Mouse (Mus musculus) olfactory bulb, adult 2 months (tissue): ENCODE results near the gene Lrrc8d. TPM values are rescaled to one million over a fixed set of nuclear protein-coding genes. Genes with fewer than 3 reads are reported as not detected.

ENCODE experiments used
- H3K27ac ChIP-seq: fragments of 200-500 bp; 2 replicates; pipeline ENCODE4 v1.5.1; 2012; ENCODE audit warnings: low read depth, low read length; ENCODE audit not compliant: insufficient read depth
- H3K4me1 ChIP-seq: fragments of 200-500 bp; 2 replicates; pipeline ENCODE4 v1.6.1; 2012; ENCODE audit warnings: low read length; ENCODE audit not compliant: control insufficient read depth, insufficient read depth
- H3K4me3 ChIP-seq: fragments of 200-500 bp; 2 replicates; pipeline ENCODE4 v1.5.1; 2012; ENCODE audit warnings: mild to moderate bottlenecking, low read depth, low read length, moderate library complexity; ENCODE audit not compliant: insufficient read depth
- CTCF ChIP-seq: fragments of 200-500 bp; IDR thresholded peaks from 2 replicates; pipeline ENCODE4 v1.5.1; 2012; ENCODE audit warnings: low read depth, mild to moderate bottlenecking, low read length, moderate library complexity; ENCODE audit not compliant: insufficient read depth
- POLR2A ChIP-seq: fragments of 200-500 bp; IDR thresholded peaks from 2 replicates; pipeline ENCODE4 v1.6.1; 2012; ENCODE audit warnings: mild to moderate bottlenecking, low read depth, low read length, moderate library complexity; ENCODE audit not compliant: insufficient read depth
- WGBS: fragments of 180-500 bp; shearing (Covaris S2); methylation state at CpG from one replicate; pipeline ENCODE4 v1.1.7; 2018; 5-methylcytosine and 5-hydroxymethylcytosine counted together
- polyA plus RNA-seq: library from polyadenylated mRNA; stranded (reverse); fragments of >200 nt; gene quantifications from 2 replicates; pipeline ENCODE4 v1.2.4, GENCODE M21; 2012; ENCODE audit warnings: low replicate concordance; ENCODE audit not compliant: missing spikeins, insufficient read depth, insufficient read length

The Lrrc8d gene
- polyA plus RNA-seq: not detected in 2 replicates

DNA sequence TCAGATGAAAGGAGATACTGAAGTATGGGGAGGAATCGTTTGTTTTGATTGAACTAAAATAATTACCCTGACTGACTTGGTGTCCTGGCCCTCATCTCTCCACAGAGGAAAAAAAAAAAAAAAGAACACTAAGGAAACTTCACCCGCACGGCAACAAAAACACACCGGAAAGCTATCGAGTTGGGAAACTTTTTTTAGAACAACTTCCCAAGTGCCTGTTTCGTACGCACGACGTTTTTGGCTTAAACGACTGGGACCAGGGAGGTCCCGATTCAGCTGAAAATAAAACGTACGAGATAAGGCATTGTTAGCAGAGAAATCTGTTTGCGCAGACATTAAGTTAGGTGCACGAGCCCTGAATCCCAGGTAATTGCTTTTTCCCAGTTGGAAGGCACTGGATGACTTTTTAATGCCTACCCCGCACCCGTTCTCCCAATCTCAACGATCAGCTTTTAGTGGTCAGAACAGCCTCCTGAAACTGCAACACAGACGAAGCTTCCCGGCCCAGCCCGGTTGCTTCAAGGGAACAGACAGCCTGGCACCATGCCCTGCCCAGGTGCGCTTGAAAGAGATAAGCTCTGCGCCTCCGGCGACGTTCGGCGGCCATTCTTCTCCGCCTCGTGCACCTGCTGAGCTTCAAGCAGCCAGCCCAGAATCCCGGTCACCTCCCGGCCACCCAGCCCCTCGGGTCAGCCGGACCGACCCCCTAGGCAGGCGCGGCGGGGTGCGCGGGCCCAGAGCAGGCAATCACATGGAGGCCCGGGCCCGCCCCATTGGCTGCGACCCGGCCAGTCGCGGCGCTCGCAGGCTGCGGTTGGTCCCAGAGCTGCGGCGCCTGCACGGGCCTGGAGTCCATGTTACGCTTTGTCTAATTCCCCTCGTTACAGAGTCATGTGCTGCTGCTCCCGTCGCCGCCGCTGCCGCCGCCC, at the start of gene Lrrc8d:
Lrrc8d (plus strand) TSS at position 829 of the 929 bp plus-strand sequence.
- peak; percentile 56; the same call in 1 of the 2 replicates for TF ChIP-seq POLR2A
- TF ChIP-seq CTCF: no peak
- WGBS: 2% methylated on average over 60 of the region's 60 CpGs
- Histone ChIP-seq H3K4me1 (peaks cover 14% of the 10 kb centered on the region), H3K4me3 (peak within 1 kb of the TSS; percentile 98), H3K27ac (peak within 1 kb of the TSS; percentile 88)

DNA sequence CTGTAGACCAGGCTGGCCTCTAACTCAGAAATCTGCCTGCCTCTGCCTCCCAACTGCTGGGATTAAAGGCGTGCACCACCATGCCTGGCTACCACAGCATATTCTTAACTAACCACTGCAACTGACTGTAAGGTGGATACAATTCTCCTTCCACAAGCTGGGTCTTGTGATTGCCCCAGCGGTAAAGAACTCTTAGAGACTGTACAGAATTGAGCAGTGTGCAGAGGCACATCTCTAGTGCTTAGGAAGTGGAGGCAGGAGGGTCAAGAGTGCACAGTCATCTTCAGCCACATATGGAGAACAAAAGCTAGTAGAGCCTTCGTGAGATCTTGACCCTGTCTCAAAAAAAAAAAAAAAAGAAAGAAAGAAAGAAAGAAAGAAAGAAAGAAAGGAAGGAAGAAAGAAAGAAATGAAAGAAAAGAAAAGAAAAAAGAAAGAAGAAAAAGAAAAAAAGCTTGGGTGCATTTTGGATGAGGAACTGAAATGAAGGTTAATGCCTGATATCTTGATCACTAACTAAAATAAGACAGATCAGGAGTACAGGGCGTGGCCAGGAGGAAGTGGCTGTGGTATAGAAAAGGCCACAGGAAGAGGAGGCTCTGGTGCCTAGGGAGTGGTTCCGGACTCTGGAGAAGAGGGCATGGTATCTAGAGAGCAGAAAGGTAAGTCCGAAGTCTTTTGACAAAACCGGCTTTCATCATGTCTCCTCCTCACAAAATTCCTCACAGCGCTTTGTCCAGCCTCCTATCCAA, 48.9 kb upstream of the Lrrc8d start:
- TF ChIP-seq CTCF (no peak), POLR2A (no peak)
- Histone ChIP-seq H3K27ac (no peak overlapping the region), H3K4me3 (no peak overlapping the region), H3K4me1 (peaks cover 15% of the 10 kb centered on the region)
- WGBS: 87% methylated on average over 8 of the region's 8 CpGs

DNA sequence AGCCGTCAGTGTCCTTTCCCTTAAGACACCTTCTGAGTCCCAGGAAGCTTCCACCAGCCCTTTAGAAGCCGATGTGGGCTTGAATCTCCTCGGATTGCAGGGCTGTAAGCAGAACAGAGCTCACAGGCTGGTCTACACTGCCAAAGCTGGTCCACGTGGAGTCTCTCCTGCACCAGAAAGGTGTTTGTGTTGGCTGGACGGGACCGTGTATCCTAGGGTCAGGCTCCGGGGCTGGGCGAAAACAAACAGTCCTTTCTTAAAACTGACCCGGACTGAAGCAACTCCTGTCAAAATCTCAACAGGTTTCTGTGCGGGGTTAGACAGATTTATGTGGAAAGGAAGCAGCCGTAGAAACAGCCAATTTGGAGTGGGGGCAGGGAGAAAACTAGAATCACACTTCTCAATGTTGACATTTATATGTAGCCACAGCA, 48.2 kb upstream of the Lrrc8d start:
- Histone ChIP-seq H3K4me3 (no peak overlapping the region), H3K4me1 (peaks cover 15% of the 10 kb centered on the region), H3K27ac (no peak overlapping the region)
- 81% methylated on average over 11 of the region's 11 CpGs for WGBS
- TF ChIP-seq POLR2A (no peak), CTCF (no peak)

DNA sequence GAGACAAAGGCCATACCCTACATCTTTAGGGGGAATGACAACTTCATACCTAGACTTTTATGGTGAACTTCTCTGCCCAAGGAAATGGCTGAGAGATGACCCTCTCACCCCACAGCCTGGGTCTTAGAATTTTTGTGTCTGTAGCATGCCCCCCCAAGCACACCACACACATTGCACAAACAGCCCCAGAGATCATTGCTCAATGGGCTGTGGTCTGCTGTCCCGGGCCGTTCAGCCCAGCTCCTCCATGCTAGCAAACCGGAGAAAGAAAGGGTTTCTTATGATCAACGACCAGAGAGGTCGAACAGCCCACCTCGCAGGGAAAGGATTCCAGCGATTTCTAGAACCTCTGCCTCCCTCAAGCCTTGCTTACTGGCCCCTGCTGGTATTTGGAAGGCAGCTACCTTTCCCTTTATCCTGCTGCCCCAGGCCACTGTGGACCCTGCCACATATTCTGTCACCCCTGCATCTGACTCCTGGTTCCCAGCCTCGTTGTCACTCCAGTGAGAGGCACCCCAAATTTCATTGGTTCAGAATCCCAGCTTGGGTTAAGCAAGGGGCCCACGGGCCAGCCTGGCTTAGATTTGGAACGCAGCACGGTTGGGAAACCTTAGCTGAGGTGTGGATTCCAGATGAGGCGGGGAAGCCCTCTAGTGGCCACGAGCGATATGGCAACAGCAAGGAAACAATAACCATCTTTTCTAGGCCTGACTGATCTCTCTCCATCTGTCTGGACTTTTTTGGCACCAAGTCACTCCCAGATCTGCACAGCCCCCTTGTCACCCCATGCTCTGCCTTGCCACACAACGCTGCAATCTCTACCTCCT, 45.3 kb upstream of the Lrrc8d start:
- no peak for TF ChIP-seq POLR2A
- peak; percentile 69 for TF ChIP-seq CTCF
- Histone ChIP-seq H3K27ac (no peak overlapping the region), H3K4me3 (no peak overlapping the region), H3K4me1 (0 out of 2 replicates have a peak, but pooled peaks cover 6% of the 10 kb centered on the region)
- WGBS: 25% methylated on average over 15 of the region's 15 CpGs

DNA sequence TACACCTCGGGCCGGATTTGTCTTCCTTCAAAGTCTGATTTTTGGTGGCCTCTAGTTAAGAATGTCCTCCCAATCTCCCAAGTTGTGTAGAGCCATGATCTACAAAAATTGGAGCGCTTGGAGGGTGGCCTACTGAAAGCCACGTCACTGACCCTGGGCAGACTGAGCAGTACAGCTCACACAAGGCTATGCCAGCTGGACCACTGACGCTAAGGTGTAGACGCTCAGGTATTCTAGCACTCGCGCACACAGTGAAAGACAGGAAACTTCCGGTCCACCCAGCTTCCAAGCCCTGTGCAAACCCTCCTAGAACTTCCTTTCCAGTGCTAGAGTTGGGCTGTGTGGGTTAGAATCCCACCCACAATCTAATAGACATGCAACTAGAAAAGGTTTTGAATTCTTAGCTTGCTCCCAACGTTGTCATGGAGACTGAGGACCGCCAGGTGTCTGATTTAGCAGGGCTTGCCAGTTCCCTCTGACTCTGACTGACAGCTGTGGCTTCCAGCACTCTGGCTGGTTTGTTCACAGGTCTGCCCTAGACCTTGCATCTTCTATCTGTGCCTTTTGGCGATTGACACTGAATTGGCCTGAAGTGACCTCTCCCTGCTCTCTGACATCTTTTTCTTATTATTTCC, 44.6 kb upstream of the Lrrc8d start:
- 69% methylated on average over 12 of the region's 12 CpGs for WGBS
- Histone ChIP-seq H3K4me1 (0 out of 2 replicates have a peak, but pooled peaks cover 4% of the 10 kb centered on the region), H3K4me3 (no peak overlapping the region), H3K27ac (no peak overlapping the region)
- TF ChIP-seq CTCF: no peak
- no peak for TF ChIP-seq POLR2A

DNA sequence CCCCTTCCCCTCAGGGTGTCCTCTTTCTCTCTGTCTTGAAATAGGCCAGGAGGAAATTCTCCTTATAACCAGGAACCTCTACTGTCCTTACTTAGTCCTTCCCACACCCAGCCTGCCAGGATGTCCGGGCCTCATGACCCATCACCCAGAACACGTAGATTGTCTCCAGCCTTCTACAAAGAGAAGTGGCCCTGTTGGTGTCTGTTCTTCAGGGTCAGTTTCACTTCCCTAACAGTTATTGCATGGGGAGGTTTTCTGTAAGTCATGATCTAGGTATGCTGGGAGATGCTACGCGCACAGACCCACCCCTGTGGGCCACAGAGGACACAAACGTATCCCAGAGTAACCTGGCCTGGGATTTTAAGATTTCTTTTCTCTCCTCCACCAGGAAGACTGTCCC, 37.9 kb upstream of the Lrrc8d start:
- H3K4me1 ChIP-seq: no peaks in the 10 kb centered on the region
- WGBS: 96% methylated on average over 5 of the region's 5 CpGs
- H3K27ac ChIP-seq: no peak overlapping the region
- H3K4me3 ChIP-seq: no peak overlapping the region
- TF ChIP-seq CTCF: no peak
- TF ChIP-seq POLR2A: no peak

DNA sequence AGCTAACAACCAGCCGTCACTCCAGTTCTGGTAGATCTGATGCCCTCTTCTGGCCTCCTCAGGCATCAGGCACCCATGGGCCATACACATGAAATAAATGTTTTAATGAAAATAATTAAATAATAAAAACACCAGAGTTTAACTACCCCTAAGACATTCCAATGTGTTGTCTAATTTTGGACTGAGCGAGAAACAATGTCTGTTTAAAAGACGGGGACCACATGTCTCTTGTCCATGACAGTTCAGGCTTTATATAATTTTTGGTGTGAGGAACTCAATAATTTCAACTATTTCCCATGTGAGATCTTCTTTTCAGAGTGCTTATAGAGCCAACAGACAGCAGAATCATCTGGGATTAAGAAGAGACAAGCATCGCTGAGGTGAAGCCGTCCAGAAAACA, 32.8 kb upstream of the Lrrc8d start:
- WGBS: 95% methylated on average over 5 of the region's 5 CpGs
- TF ChIP-seq CTCF: no peak
- TF ChIP-seq POLR2A: no peak
- H3K27ac ChIP-seq: no peak overlapping the region

DNA sequence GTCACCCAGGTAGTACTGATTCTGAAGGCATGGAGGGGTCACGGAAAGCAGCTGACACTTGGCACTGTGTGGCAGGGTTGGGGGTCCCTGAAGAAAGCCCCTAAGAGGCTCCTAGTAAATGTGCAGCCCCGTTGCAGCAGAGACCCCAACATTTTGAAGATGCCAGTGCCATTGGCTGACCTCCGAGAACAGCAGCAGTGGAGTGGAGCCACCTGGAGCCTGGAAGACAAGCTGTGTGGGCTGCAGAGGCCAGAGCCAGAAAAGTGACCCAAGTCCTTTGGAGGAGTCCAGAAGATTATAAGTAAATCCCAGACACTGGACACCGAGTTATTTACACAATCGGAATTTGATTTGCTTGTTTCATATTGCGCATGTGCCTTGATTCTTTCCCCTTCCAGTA, 32.4 kb upstream of the Lrrc8d start:
- 94% methylated on average over 6 of the region's 6 CpGs for WGBS

More for the DNA sequence above, 32.8 kb upstream of the Lrrc8d start:
- Histone ChIP-seq H3K4me1 (no peaks in the 10 kb centered on the region), H3K4me3 (no peak overlapping the region)

More for the DNA sequence above, 32.4 kb upstream of the Lrrc8d start:
- no peak overlapping the region for H3K4me3 ChIP-seq
- H3K27ac ChIP-seq: no peak overlapping the region
- no peak for TF ChIP-seq CTCF
- TF ChIP-seq POLR2A: no peak
- H3K4me1 ChIP-seq: no peaks in the 10 kb centered on the region
